Mouse (Mus musculus) C2C12 (cell line): Measurements from ENCODE around the gene Cog6.

Experiments used
- CEBPB ChIP-seq: IDR thresholded peaks from one replicate; pipeline ENCODE4 v1.6.1; 2011; ENCODE audit warnings: low read depth, mild to moderate bottlenecking, control low read depth, moderate library complexity
- CTCF ChIP-seq: IDR thresholded peaks from one replicate; pipeline ENCODE4 v1.5.1; 2011; ENCODE audit not compliant: control insufficient read depth, insufficient read depth, insufficient read length
- FOSL1 ChIP-seq: IDR thresholded peaks from one replicate; pipeline ENCODE4 v1.8.0; 2011; ENCODE audit warnings: mild to moderate bottlenecking, low read length; ENCODE audit not compliant: poor library complexity, insufficient read depth, severe bottlenecking
- MAX ChIP-seq: IDR thresholded peaks from one replicate; pipeline ENCODE4 v1.6.1; 2011; ENCODE audit warnings: mild to moderate bottlenecking, control low read depth
- MYOD1 ChIP-seq: IDR thresholded peaks from one replicate; pipeline ENCODE4 v1.6.1; 2011; ENCODE audit warnings: low read depth; ENCODE audit not compliant: control insufficient read depth, insufficient read length
- USF1 ChIP-seq: IDR thresholded peaks from one replicate; pipeline ENCODE4 v1.6.1; 2011; ENCODE audit warnings: low read depth, mild to moderate bottlenecking, control low read depth, moderate library complexity

- TF ChIP-seq MYOD1 (no peak), CTCF (no peak), FOSL1 (no peak), USF1 (no peak), CEBPB (no peak), MAX (no peak)
These were observed 17.9 kb downstream of the Cog6 start for GRCm38 (mm10) chr3:52999016-52999744.
